Mouse (Mus musculus): ENCODE data around the gene Aplp2.

- TF ChIP-seq POLR2A (IDR thresholded peaks at IDR 0.05; ENCODE audit: borderline replicate concordance, insufficient read depth, low read length) (no peak), CTCF (IDR thresholded peaks at IDR 0.05; ENCODE audit: borderline replicate concordance, insufficient read depth, low read depth, low read length) (no peak)
Measured at GRCm38 (mm10) chr9:31238526-31238925, 26.9 kb upstream of the Aplp2 start.
